Mouse (Mus musculus): Measurements from ENCODE around the gene Fance. TPM values are rescaled to one million over a fixed set of nuclear protein-coding genes. Genes with fewer than 3 reads are reported as not detected.
A peak's percentile ranks its signal among the peaks of the same experiment; 100 is the strongest.

Gene Fance
- polyA plus RNA-seq, 1 experiment, result 31.3 TPM

DNA sequence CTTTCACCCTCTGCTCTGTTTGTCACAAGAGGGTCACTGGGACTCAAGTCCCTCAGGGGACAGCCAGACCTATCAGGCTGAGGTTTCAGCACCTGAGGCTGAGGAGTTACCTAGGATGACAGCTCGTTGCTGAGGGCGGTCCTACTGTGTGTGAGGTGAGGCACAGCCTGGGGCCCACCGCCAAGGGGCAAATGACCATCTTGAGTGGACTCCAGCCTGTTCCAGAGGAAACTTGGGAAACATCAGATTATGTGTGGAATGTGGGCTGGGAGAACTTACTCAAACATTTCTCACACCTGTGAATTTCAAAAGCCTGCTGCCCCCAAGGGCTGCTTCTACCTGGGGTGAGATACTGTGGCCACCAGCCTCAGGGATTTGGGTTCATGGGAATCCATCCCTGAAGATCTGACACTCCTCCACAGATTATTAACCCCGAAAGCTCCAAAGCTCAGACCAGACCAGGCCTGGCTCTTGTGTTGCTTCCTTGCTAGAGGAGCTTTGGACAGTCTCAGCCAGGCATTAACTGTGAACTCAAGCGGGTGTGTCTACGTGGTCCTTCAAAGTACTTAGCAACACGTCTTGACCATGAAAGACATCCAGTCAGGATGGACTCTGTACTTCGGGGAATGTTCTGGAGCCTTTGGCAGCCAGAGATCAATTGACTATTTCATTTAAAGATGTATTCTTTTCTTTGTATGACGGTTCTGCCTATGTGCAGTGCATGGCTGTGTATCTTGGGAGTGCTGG is 47.4 kb downstream of the Fance start:
- Histone ChIP-seq H3K27me3 (ENCODE audit: control insufficient read depth, insufficient read depth, low read length) (peaks cover 33% of the 10 kb centered on the region), H3K4me3 (ENCODE audit: control insufficient read depth, insufficient read depth, low read length) (no peak overlapping the region), H3K4me1 (replicated peaks; ENCODE audit: control insufficient read depth, insufficient read depth, low read length) (peaks cover 5% of the 10 kb centered on the region), H3K36me3 (ENCODE audit: control insufficient read depth, insufficient read depth, low read length) (no peaks in the 10 kb centered on the region), H3K27ac (ENCODE audit: control insufficient read depth, insufficient read depth, low read length) (no peak overlapping the region)
- 89% methylated on average over 9 of the region's 9 CpGs for WGBS
- TF ChIP-seq CTCF (IDR thresholded peaks at IDR 0.05; ENCODE audit: borderline replicate concordance, control insufficient read depth, extremely low read depth, insufficient read depth, low read length, poor library complexity), result no peak
- TF ChIP-seq POLR2A (IDR thresholded peaks at IDR 0.05; ENCODE audit: control insufficient read depth, extremely low read depth, insufficient read depth, low read length, poor library complexity), result no peak
- no peak for DNase-seq

DNA sequence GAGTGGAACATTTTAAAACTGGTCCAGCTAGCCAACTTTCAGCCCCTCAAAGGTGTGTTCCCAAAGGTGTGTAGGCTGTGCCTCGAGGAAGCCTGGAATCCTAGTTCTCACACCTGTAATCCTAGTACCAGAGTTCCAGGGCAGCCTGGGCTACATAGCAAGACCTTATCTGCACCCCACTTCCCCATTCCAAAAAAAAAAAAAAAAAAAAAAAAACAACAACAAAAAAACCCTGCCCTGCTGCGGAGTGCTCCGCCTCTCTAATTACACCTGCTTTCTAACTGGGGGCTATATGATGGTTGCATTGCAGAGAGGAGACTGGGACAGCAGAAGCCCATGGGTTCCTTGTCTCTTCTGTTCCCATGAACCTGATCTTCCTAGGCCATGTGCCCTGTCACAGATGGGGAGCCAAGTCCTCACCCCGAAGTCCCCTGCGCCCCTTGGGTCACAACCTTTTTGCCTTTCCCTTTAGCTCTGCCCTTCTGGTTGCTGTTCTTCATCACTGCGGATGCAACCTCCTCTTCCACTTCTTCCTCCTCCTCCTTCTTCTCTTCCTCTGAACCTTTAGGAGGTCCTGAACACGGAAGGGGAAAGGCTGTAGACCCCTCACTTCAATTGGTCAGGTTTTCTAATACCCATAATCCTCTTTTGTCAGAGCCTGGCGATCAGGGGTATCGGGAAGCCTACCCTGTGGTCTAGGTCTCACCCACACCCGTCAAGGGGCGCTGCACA is 48.8 kb downstream of the Fance start:
- H3K27me3 ChIP-seq (ENCODE audit: control insufficient read depth, insufficient read depth, low read length), result peaks cover 33% of the 10 kb centered on the region
- H3K4me1 ChIP-seq (replicated peaks; ENCODE audit: control insufficient read depth, insufficient read depth, low read length), result peaks cover 5% of the 10 kb centered on the region
- WGBS, result 43% methylated on average over 11 of the region's 11 CpGs
- no peak overlapping the region for H3K27ac ChIP-seq (ENCODE audit: control insufficient read depth, insufficient read depth, low read length)
- no peak for TF ChIP-seq POLR2A (IDR thresholded peaks at IDR 0.05; ENCODE audit: control insufficient read depth, extremely low read depth, insufficient read depth, low read length, poor library complexity)
- TF ChIP-seq CTCF (IDR thresholded peaks at IDR 0.05; ENCODE audit: borderline replicate concordance, control insufficient read depth, extremely low read depth, insufficient read depth, low read length, poor library complexity), result no peak
- no peaks in the 10 kb centered on the region for H3K36me3 ChIP-seq (ENCODE audit: control insufficient read depth, insufficient read depth, low read length)
- no peak for DNase-seq
- no peak overlapping the region for H3K4me3 ChIP-seq (ENCODE audit: control insufficient read depth, insufficient read depth, low read length)

DNA sequence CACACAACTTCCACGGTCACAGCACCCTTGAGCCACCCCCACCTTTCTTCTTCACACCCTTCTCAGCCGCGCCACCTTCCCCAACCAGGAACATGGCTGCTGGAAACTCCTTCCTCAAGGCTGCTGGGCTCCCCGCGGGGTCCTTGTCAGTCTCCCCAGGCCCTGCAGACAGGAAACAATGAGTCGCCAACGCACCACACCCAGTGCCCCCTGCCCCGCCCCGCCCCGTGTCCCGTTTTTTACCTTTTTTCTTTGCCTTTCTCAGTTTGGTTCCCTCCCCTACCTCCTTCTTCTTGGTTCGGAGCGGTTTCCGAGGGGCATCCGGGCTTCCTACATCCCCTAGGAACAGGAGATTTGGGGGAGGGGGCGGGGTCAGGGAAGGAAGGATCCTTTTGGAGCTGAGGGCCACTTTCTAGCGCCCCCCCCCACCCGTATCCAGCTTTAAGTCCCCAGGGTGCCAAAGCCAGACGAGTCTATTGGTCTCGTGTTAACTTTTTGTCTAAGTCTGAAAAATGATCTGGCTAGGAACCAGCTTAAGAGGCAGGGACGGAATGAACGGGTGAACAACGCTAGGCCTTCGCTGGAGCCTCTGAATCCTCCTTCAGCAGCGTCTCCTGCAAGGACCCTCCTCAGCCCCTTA is 49.5 kb downstream of the Fance start:
- DNase-seq, result no peak
- TF ChIP-seq CTCF (IDR thresholded peaks at IDR 0.05; ENCODE audit: borderline replicate concordance, control insufficient read depth, extremely low read depth, insufficient read depth, low read length, poor library complexity) (no peak), POLR2A (IDR thresholded peaks at IDR 0.05; ENCODE audit: control insufficient read depth, extremely low read depth, insufficient read depth, low read length, poor library complexity) (no peak)
- Histone ChIP-seq H3K27me3 (ENCODE audit: control insufficient read depth, insufficient read depth, low read length) (peaks cover 33% of the 10 kb centered on the region), H3K4me1 (replicated peaks; ENCODE audit: control insufficient read depth, insufficient read depth, low read length) (peaks cover 5% of the 10 kb centered on the region), H3K27ac (ENCODE audit: control insufficient read depth, insufficient read depth, low read length) (no peak overlapping the region), H3K4me3 (ENCODE audit: control insufficient read depth, insufficient read depth, low read length) (no peak overlapping the region), H3K36me3 (ENCODE audit: control insufficient read depth, insufficient read depth, low read length) (no peaks in the 10 kb centered on the region)
- WGBS, result 5% methylated on average over 25 of the region's 25 CpGs

DNA sequence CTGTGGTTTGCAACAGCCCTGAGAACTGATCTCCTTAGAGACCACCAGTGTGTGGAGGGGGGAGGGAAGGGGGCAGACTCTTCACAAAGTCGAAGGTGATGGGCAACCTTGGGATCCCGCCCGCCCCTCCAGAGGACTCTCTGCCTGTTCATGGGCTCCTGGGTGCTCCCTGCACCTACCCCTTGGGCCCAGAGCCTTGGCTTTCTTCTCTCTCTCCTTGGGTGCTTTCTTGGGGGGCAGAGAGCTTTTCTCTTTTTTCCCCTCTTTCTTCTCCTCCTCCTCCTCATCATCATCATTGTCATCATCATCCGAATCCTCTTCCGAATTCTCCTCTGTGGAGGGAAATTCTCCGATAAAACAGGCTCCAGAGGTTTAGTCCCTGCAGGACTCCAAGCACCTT is 50.2 kb downstream of the Fance start:
- no peaks in the 10 kb centered on the region for H3K36me3 ChIP-seq (ENCODE audit: control insufficient read depth, insufficient read depth, low read length)
- H3K27me3 ChIP-seq (ENCODE audit: control insufficient read depth, insufficient read depth, low read length), result peaks cover 33% of the 10 kb centered on the region
- no peak overlapping the region for H3K27ac ChIP-seq (ENCODE audit: control insufficient read depth, insufficient read depth, low read length)
- no peak for TF ChIP-seq CTCF (IDR thresholded peaks at IDR 0.05; ENCODE audit: borderline replicate concordance, control insufficient read depth, extremely low read depth, insufficient read depth, low read length, poor library complexity)
- TF ChIP-seq POLR2A (IDR thresholded peaks at IDR 0.05; ENCODE audit: control insufficient read depth, extremely low read depth, insufficient read depth, low read length, poor library complexity), result no peak
- H3K4me1 ChIP-seq (replicated peaks; ENCODE audit: control insufficient read depth, insufficient read depth, low read length), result peaks cover 5% of the 10 kb centered on the region
- H3K4me3 ChIP-seq (ENCODE audit: control insufficient read depth, insufficient read depth, low read length), result no peak overlapping the region
- 53% methylated on average over 6 of the region's 6 CpGs for WGBS
- no peak for DNase-seq

DNA sequence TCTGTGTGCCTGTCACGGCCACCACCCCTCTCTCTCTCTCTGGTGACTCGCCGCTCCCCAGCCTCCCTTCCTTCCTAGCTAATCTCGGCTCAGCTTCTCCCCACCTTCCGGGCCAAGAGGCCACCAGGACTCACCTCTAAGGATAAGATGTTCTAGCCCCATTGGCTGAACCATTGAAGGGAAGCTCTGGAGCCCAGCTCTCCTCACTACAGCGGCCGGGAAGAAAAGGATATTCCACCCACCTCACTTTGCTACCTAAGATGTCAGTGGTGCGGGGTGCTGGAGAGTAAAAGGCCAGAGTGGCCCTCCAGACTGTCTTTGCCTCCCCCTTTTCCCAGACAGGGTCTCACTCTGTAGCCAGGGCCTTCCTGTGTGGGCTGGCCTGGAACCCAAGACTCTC is 51.8 kb downstream of the Fance start, which contains the start of gene Tulp1:
Gene Tulp1, minus strand, starts transcription at position 101 of the 400 bp plus-strand sequence.
- Histone ChIP-seq H3K27ac (ENCODE audit: control insufficient read depth, insufficient read depth, low read length) (no peak within 1 kb of the TSS), H3K27me3 (ENCODE audit: control insufficient read depth, insufficient read depth, low read length) (peaks cover 33% of the 10 kb centered on the region), H3K4me3 (ENCODE audit: control insufficient read depth, insufficient read depth, low read length) (no peak within 1 kb of the TSS), H3K4me1 (replicated peaks; ENCODE audit: control insufficient read depth, insufficient read depth, low read length) (peaks cover 5% of the 10 kb centered on the region), H3K36me3 (ENCODE audit: control insufficient read depth, insufficient read depth, low read length) (no peaks in the 10 kb centered on the region)
- TF ChIP-seq POLR2A (IDR thresholded peaks at IDR 0.05; ENCODE audit: control insufficient read depth, extremely low read depth, insufficient read depth, low read length, poor library complexity) (no peak), CTCF (IDR thresholded peaks at IDR 0.05; ENCODE audit: borderline replicate concordance, control insufficient read depth, extremely low read depth, insufficient read depth, low read length, poor library complexity) (no peak)
- WGBS, result 82% methylated on average over 8 of the region's 8 CpGs
- DNase-seq, result no peak

DNA sequence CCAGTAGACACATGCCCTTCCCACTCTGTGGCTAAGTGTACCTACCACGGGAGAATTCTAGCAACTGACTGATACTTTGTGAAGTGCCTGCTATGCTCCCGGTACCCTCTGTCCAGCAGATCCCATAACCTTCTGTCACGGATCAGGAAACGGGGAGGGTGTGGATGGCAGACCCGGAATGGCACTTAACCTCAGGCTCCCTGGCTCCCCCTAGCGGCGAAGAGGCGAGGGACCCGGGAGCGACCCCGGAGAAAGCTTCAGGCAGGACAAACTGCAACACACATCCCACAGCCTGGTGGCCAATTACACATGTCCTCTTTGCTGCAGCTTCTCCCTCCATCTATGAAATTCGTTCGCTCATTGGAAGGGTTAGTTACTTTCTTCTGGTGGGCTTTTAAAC is 55.1 kb downstream of the Fance start:
- 4% methylated on average over 13 of the region's 13 CpGs for WGBS
- H3K4me1 ChIP-seq (replicated peaks; ENCODE audit: control insufficient read depth, insufficient read depth, low read length), result no peaks in the 10 kb centered on the region
- no peaks in the 10 kb centered on the region for H3K36me3 ChIP-seq (ENCODE audit: control insufficient read depth, insufficient read depth, low read length)
- peaks cover 20% of the 10 kb centered on the region; the same call in 1 of the 2 replicates for H3K27me3 ChIP-seq (ENCODE audit: control insufficient read depth, insufficient read depth, low read length)
- DNase-seq, result peak; percentile 84
- no peak overlapping the region for H3K4me3 ChIP-seq (ENCODE audit: control insufficient read depth, insufficient read depth, low read length)
- H3K27ac ChIP-seq (ENCODE audit: control insufficient read depth, insufficient read depth, low read length), result no peak overlapping the region
- TF ChIP-seq POLR2A (IDR thresholded peaks at IDR 0.05; ENCODE audit: control insufficient read depth, extremely low read depth, insufficient read depth, low read length, poor library complexity) (no peak), CTCF (IDR thresholded peaks at IDR 0.05; ENCODE audit: borderline replicate concordance, control insufficient read depth, extremely low read depth, insufficient read depth, low read length, poor library complexity) (peak; percentile 98)

Data from thymus, adult 2 months (tissue).